Mouse (Mus musculus): ENCODE results near the gene Pck2.

- TF ChIP-seq E2F4 (IDR thresholded peaks at IDR 0.05; ENCODE audit: insufficient read depth), result no peak
- TF ChIP-seq POLR2A (IDR thresholded peaks at IDR 0.05; ENCODE audit: insufficient read length, low read depth), result no peak
- no peak for TF ChIP-seq MAX (IDR thresholded peaks at IDR 0.05; ENCODE audit: low read depth)
- TF ChIP-seq CEBPB (IDR thresholded peaks at IDR 0.05; ENCODE audit: insufficient read depth, poor library complexity, severe bottlenecking), result no peak
- no peak for TF ChIP-seq TCF12 (IDR thresholded peaks at IDR 0.05; ENCODE audit: insufficient read depth, poor library complexity, severe bottlenecking)
- TF ChIP-seq MYOD1 (IDR thresholded peaks at IDR 0.05; ENCODE audit: control insufficient read depth in 1 of 3, insufficient read length in 2 of 3, low read depth in 2 of 3), result peak; percentile 44 to 97 (median 96)
- no peak for TF ChIP-seq REST (IDR thresholded peaks at IDR 0.05; ENCODE audit: insufficient read depth, insufficient read length)
- TF ChIP-seq POLR2AphosphoS2 (IDR thresholded peaks at IDR 0.05; ENCODE audit: insufficient read length, low read depth), result no peak
Measured at GRCm38 (mm10) chr14:55575302-55575701, 35.2 kb downstream of the Pck2 start, which contains the start of gene Fitm1.

Data from myocyte (in vitro differentiated cells).